Mouse (Mus musculus) forebrain, embryonic 14.5 days (tissue): ENCODE measurements around the gene Gm20388. TPM values are rescaled to one million over a fixed set of nuclear protein-coding genes. Genes with fewer than 3 reads are reported as not detected.

ENCODE experiments used
- ATAC-seq: fragments of 200-750 bp; cut with Nextera tagmentation; 2 replicates; pipeline ENCODE4 v1.8.0; 2017; ENCODE audit warnings: mild to moderate bottlenecking, moderate library complexity
- DNase-seq: peaks from one replicate; pipeline ENCODE4 v3.0.0-alpha.2; 2015; ENCODE audit warnings: low spot score
- H3K27ac ChIP-seq: fragments of 300-500 bp; sonication (generic); 2 replicates; pipeline ENCODE4 v1.5.1; 2014; ENCODE audit warnings: low read depth, mild to moderate bottlenecking, control low read depth, low read length, moderate library complexity
- H3K27me3 ChIP-seq: fragments of 300-500 bp; sonication (generic); replicated peaks from 2 replicates; pipeline ENCODE4 v1.6.1; 2014; ENCODE audit warnings: low read length, control low read depth, mixed read lengths; ENCODE audit not compliant: control insufficient read depth, insufficient read depth
- H3K36me3 ChIP-seq: fragments of 300-500 bp; sonication (generic); 2 replicates; pipeline ENCODE4 v1.6.1; 2014; ENCODE audit warnings: low read length, control low read depth; ENCODE audit not compliant: control insufficient read depth, insufficient read depth
- H3K4me1 ChIP-seq: fragments of 300-500 bp; sonication (generic); 2 replicates; pipeline ENCODE4 v1.6.1; 2014; ENCODE audit warnings: antibody characterized with exemption, low read length, control low read depth; ENCODE audit not compliant: control insufficient read depth, insufficient read depth
- H3K4me2 ChIP-seq: fragments of 300-500 bp; sonication (generic); 2 replicates; pipeline ENCODE4 v1.6.1; 2014; ENCODE audit warnings: mild to moderate bottlenecking, control low read depth, low read length
- H3K4me3 ChIP-seq: fragments of 300-500 bp; sonication (generic); 2 replicates; pipeline ENCODE4 v1.5.1; 2014; ENCODE audit warnings: low read depth, low read length, control low read depth
- H3K9ac ChIP-seq: fragments of 300-500 bp; sonication (generic); 2 replicates; pipeline ENCODE4 v1.6.1; 2014; ENCODE audit warnings: mild to moderate bottlenecking, low read length, control low read depth, moderate library complexity
- H3K9me3 ChIP-seq: fragments of 300-500 bp; sonication (generic); replicated peaks from 2 replicates; pipeline ENCODE4 v1.6.1; 2016; ENCODE audit warnings: low read length, control low read depth, mixed read lengths; ENCODE audit not compliant: control insufficient read depth
- WGBS: fragments of 180-500 bp; shearing (Covaris S2); extraction: QIAGEN DNeasy Blood & Tissue Kit; methylation state at CpG from one replicate; pipeline ENCODE4 v1.1.7; 2014; 5-methylcytosine and 5-hydroxymethylcytosine counted together
- polyA plus RNA-seq: library from polyadenylated mRNA; unstranded; fragments of >200 nt; fragmentation: Nextera tagmentation; extraction: Ambion mirVana; gene quantifications from 2 replicates; pipeline ENCODE4 v1.2.1, GENCODE M21; 2014

The Gm20388 gene
- polyA plus RNA-seq, 1 experiment from 2014 or later: 7.4 TPM

- H3K9me3 ChIP-seq: no peaks in the 10 kb centered on the region
- H3K27ac ChIP-seq: peak within 1 kb of the TSS; percentile 86
- H3K27me3 ChIP-seq: no peaks in the 10 kb centered on the region; the same call in 1 of the 2 replicates
- peaks cover 12% of the 10 kb centered on the region for H3K4me1 ChIP-seq
- H3K4me2 ChIP-seq: peak within 1 kb of the TSS; percentile 71
- 1% methylated on average over 59 of the region's 85 CpGs for WGBS
- H3K36me3 ChIP-seq: no peaks in the 10 kb centered on the region
- H3K4me3 ChIP-seq: peak within 1 kb of the TSS; percentile 84
- peak; percentile 92 for DNase-seq
- peak within 1 kb of the TSS; percentile 89 for H3K9ac ChIP-seq
- peak; percentile 89 for ATAC-seq
These were observed 3421.8 kb downstream of the Gm20388 start, which contains the start of gene Spire2 for GRCm38 (mm10) chr8:123332262-123333090. Gene Spire2 (plus strand): TSS chr8:123332713.

GRCm38 (mm10) chr8:123333091-123333587, 3422.5 kb downstream of the Gm20388 start:
- no peaks in the 10 kb centered on the region for H3K9me3 ChIP-seq
- ATAC-seq (peak; percentile 49), DNase-seq (peak; percentile 29)
- no peaks in the 10 kb centered on the region for H3K36me3 ChIP-seq
- H3K4me2 ChIP-seq: peak overlapping the region; percentile 71
- 2% methylated on average over 16 of the region's 21 CpGs for WGBS
- peak overlapping the region; percentile 89 for H3K9ac ChIP-seq
- H3K27me3 ChIP-seq: no peaks in the 10 kb centered on the region; the same call in 1 of the 2 replicates
- H3K27ac ChIP-seq: peak overlapping the region; percentile 86
- H3K4me3 ChIP-seq: peak overlapping the region; percentile 84
- peaks cover 12% of the 10 kb centered on the region for H3K4me1 ChIP-seq

- Histone ChIP-seq H3K4me2 (peak overlapping the region; percentile 71), H3K27ac (peak overlapping the region; percentile 40; the same call in 1 of the 2 replicates), H3K9me3 (no peaks in the 10 kb centered on the region), H3K4me1 (peaks cover 12% of the 10 kb centered on the region), H3K27me3 (no peaks in the 10 kb centered on the region; the same call in 1 of the 2 replicates), H3K9ac (peak overlapping the region; percentile 89), H3K36me3 (no peaks in the 10 kb centered on the region), H3K4me3 (peak overlapping the region; percentile 84)
- 2% methylated on average over 7 of the region's 7 CpGs for WGBS
- DNase-seq (peak; percentile 40), ATAC-seq (no peak)
These were observed 3423.2 kb downstream of the Gm20388 start for GRCm38 (mm10) chr8:123333864-123334263.

- peak overlapping the region; percentile 71 for H3K4me2 ChIP-seq
- H3K27ac ChIP-seq: peak overlapping the region; percentile 40; the same call in 1 of the 2 replicates
- no peak for ATAC-seq
- DNase-seq: no peak
- no peaks in the 10 kb centered on the region for H3K36me3 ChIP-seq
- peaks cover 12% of the 10 kb centered on the region for H3K4me1 ChIP-seq
- H3K27me3 ChIP-seq: no peaks in the 10 kb centered on the region; the same call in 1 of the 2 replicates
- peak overlapping the region; percentile 89 for H3K9ac ChIP-seq
- H3K4me3 ChIP-seq: peak overlapping the region; percentile 84
- 0% methylated on average over 1 of the region's 1 CpGs for WGBS
- no peaks in the 10 kb centered on the region for H3K9me3 ChIP-seq
These were observed 3423.8 kb downstream of the Gm20388 start for GRCm38 (mm10) chr8:123334467-123334866.

GRCm38 (mm10) chr8:123337475-123337874, 3426.8 kb downstream of the Gm20388 start:
- Histone ChIP-seq H3K27me3 (no peaks in the 10 kb centered on the region), H3K27ac (no peak overlapping the region), H3K4me2 (no peak overlapping the region), H3K9ac (no peak overlapping the region), H3K4me1 (peaks cover 12% of the 10 kb centered on the region), H3K36me3 (no peaks in the 10 kb centered on the region), H3K9me3 (no peaks in the 10 kb centered on the region), H3K4me3 (no peak overlapping the region)
- ATAC-seq (no peak), DNase-seq (no peak)
- 75% methylated on average over 3 of the region's 3 CpGs for WGBS

- no peaks in the 10 kb centered on the region for H3K9me3 ChIP-seq
- 96% methylated on average over 4 of the region's 4 CpGs for WGBS
- no peak for DNase-seq
These were observed 3429.4 kb downstream of the Gm20388 start for GRCm38 (mm10) chr8:123340071-123340470.

GRCm38 (mm10) chr8:123341040-123342015, 3430.7 kb downstream of the Gm20388 start:
- Histone ChIP-seq H3K9me3 (no peaks in the 10 kb centered on the region), H3K27ac (no peak overlapping the region), H3K36me3 (no peaks in the 10 kb centered on the region), H3K9ac (no peak overlapping the region), H3K4me3 (no peak overlapping the region), H3K4me2 (no peak overlapping the region), H3K27me3 (no peaks in the 10 kb centered on the region), H3K4me1 (no peaks in the 10 kb centered on the region)
- ATAC-seq: no peak
- no peak for DNase-seq
- WGBS: 92% methylated on average over 27 of the region's 27 CpGs

More at GRCm38 (mm10) chr8:123340071-123340470, 3429.4 kb downstream of the Gm20388 start:
- Histone ChIP-seq H3K36me3 (no peaks in the 10 kb centered on the region), H3K4me1 (peaks cover 2% of the 10 kb centered on the region; the same call in 1 of the 2 replicates), H3K4me3 (no peak overlapping the region), H3K27me3 (no peaks in the 10 kb centered on the region), H3K27ac (no peak overlapping the region), H3K9ac (no peak overlapping the region), H3K4me2 (no peak overlapping the region)
- ATAC-seq: no peak

GRCm38 (mm10) chr8:123342253-123342652, 3431.6 kb downstream of the Gm20388 start:
- no peaks in the 10 kb centered on the region for H3K27me3 ChIP-seq
- H3K4me1 ChIP-seq: no peaks in the 10 kb centered on the region
- no peak for DNase-seq
- H3K9me3 ChIP-seq: no peaks in the 10 kb centered on the region
- no peak overlapping the region for H3K4me2 ChIP-seq
- ATAC-seq: no peak
- no peak overlapping the region for H3K9ac ChIP-seq
- 84% methylated on average over 8 of the region's 8 CpGs for WGBS
- H3K27ac ChIP-seq: no peak overlapping the region
- H3K36me3 ChIP-seq: no peaks in the 10 kb centered on the region
- H3K4me3 ChIP-seq: no peak overlapping the region
